Mouse (Mus musculus) CD4-positive helper T cell, adult 2 months (primary cell): ENCODE measurements around the gene Smim24.

Source experiments
- DNase-seq: peaks from one replicate; pipeline ENCODE4 v3.0.0-alpha.2; 2012; ENCODE audit warnings: low read depth, missing footprints, low spot score

Smim24 gene

GRCm38 (mm10) chr10:81389801-81390677, 2.8 kb upstream of the Smim24 start:
- peak; percentile 66 for DNase-seq

- DNase-seq = no peak
Measured at GRCm38 (mm10) chr10:81390678-81390965, 2.2 kb upstream of the Smim24 start.

DNA sequence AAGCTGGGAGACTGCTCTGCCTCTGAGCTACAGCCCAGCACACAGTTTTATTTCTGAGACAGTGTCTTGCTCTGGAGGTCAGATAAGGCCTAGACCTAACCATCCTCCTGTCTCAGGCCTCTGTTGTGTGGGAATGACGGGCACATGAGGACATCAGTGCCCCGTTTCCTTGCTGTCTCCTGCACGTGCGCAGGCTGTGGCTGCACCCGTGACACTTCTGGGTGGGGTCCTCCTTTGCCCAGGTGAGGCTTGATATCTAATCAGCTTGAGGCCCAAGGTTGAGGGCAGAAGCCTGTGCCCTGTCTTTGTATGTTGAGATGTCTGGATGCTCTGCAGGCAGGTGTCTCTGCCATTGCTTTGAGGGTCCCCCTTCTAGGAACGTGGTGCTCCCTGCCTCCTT, 581 bp upstream of the Smim24 start:
- DNase-seq = no peak

- peak; percentile 35 for DNase-seq
Measured at GRCm38 (mm10) chr10:81393456-81394063, 709 bp downstream of the Smim24 start.

- peak; percentile 71 for DNase-seq
Measured at GRCm38 (mm10) chr10:81395127-81395526, 2.3 kb downstream of the Smim24 start.

GRCm38 (mm10) chr10:81395865-81396264, 3.0 kb downstream of the Smim24 start:
- DNase-seq = no peak

DNA sequence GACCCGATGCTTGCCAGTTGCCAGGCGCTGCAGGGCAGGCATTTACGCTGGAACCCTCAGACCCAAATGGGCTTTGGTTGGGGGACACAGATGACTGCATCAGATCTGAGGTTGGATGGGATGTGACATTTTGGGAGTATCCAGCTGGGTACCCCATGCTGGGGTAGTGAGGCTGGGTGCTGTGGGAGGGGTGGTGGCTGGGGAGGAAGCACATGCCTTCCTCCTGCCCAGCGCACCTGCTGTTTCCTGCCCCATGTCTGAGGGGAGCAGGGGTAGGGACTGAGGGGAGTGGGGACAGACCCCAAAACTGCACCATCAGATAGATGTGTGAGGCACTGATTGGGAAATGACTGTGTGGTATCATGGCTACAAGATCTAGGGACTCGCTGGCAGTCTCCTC, 3.9 kb downstream of the Smim24 start:
- DNase-seq = no peak

GRCm38 (mm10) chr10:81399296-81399695, 6.4 kb downstream of the Smim24 start:
- DNase-seq = no peak

GRCm38 (mm10) chr10:81399798-81400308, 7.0 kb downstream of the Smim24 start:
- no peak for DNase-seq

DNA sequence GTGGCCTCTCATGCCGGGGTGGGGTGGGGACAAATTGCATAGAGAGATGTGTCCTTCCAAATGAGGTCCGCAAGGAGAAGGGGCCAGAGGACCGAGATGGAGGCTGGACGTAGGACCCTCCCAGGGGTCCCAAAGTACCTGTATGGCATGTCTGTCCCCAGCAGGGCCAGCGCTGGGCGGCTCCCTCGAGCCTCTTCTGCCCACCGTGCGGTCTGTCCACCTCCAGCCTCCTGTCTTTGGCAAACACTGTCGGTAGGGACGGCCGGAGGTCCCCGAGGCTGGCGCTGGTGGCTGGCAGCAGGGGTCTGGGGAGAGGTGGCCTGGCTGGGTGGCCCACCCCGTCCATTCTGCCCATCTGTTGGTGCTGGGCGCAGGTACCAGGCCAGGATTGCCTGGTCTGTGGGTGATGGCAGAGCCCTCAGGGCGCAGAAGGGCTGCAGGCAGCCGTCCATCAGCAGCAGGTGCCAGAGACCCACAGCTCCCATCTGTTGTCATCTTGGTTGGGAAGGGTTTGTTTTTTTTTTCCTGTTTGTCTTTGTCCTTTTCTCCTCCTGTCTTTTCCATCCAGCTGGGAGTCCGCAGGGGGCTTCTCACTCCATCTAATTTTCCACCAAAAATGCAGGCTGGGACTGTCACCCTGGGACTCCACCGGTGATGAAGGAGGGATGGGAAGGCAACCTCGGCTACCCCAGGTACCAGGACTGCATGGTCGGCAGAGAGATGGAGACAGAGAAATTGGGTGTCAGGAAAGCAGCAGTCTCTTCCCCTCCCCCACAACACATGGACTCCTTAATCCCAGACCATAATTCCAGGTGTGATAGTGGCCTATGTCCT, 7.7 kb downstream of the Smim24 start:
- DNase-seq = no peak

DNA sequence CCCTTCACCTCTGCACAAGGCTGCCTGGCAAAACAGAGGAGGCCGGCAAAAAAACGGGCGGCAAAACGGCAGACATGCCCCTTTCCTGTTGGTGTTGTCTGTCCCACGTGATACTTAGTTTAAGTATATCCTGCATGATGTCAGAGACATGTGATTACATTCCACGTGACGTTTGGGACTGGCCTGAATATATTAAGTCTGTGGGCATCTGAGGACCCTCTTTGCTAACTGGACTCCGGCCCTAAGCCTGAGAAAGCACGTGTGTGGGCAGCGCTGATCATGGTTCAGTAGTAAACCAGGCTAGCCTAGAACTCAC, 8.3 kb downstream of the Smim24 start:
- DNase-seq = no peak

DNA sequence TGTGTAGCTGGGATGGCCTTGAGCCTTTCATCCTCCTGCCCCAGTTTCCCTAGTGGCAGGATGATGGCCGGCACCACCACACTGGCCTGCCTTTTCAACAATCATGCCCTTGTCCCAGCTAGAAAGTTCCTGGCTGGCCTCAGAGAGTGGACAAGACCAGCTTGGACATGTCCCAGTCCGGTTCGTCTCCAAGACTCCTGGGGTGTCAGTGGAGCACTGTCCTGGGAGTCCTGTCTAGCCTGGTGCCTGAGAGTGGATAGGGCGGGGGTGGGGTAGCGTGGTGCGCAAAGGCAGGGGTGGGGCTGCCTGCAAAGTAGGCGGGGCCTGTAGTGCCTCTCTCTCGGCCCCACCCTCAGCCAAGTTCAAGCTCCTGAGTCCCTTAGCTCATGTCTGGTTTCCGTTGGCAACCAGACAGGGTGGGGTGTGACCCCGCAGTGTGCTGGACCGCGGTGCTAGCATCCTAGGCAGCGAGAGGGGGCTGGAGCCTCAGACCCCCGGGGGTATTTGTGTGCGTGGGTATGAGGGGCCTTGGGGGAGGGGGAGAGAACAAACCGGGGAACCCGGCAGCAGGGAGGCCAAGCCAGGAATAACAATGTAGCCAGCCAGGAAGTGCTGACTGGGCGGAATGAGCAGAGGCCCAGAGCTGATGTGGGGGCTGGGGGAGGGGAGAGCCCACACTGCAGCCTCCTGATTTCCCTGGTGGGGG, 8.8 kb downstream of the Smim24 start:
- peak; percentile 71 for DNase-seq

GRCm38 (mm10) chr10:81402227-81402765, 9.4 kb downstream of the Smim24 start:
- no peak for DNase-seq

DNA sequence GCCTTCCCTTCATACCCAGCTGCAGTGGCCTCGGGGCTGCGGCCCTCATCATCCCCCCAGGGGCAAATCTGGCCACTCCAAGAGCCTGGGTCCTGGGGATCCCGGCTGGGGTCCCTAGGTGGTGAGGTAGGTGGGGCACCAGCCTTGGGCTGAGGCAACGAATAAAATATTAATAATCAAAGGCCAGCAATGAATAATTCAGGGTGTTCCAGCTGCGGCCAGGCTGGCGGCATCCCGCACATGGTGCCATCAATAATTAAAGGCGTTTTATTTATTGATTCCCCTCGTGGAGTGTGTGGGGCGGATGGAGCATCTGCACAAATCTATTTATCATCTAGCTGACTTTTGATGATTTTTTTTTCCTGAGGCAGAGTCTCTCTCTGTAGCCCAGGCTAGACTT, 10.7 kb downstream of the Smim24 start:
- DNase-seq = no peak

DNA sequence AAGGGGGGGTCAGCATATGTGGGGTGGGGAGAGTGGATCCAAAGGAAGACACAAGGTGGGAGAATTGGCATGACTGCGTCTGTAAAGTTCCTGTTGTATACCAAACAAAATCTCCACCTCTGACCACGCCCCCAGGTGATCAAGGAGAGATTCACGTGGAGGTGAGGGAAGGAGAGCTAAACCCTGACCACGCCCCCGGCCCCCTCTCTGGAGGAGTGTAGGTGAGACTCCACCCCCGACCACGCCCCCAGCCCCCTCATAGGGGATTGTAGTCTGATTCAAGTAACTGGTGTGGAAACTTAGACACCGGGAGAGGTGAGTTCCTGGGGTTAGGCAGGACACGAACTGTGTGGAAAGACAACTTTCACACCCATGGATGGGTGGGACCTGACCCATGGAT, 11.2 kb downstream of the Smim24 start:
- DNase-seq = peak; percentile 45

DNA sequence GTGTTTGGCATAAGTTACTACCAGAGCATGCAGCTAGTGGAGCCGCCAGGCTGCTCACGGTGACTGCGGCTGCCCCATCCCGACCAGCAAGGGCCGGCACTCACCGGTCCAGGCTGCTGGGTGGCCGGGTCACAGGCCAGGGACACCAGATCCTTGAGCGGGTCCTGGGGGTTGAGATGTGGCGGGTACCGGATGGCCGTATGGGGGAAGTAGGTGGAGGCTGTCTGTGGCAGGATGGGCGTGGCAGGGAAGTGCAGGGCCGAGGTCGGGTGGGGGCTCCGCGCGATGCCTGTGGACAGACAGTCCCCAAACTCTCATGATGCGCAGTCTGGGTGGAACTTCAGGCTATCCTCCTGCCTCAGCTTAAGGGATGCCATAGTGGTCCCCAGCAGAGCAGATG, 11.9 kb downstream of the Smim24 start:
- DNase-seq = peak; percentile 57

DNA sequence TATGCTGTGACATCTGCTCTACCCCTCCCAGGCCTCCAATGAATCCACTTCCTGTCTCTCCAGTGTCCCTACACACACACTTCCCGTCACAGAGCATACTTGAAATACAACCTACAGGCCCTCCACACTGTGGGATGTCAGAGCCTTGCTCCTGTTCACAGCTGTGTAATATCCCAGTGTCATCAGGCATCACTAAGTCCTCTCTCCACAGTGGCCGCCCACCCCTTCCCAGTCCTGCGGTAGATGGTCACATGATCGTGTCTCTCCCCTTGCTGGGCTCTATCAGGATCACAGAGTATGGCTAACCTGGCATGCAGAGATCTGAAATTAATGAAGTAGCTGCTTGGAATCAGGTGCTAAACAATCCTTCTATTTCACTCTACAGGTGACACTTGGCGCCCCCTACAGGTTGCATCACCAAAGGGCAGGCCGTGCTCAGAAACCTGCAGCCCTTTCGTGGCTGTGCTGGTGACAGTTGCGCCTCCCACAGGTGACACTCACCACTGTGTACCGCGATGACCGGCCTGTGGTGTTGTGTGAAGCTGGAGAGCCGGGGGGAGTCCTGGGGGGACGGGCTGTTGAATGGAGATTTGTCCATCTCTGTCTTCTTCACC, 12.8 kb downstream of the Smim24 start:
- peak; percentile 72 for DNase-seq

GRCm38 (mm10) chr10:81406504-81407440, 13.9 kb downstream of the Smim24 start:
- DNase-seq = no peak

DNA sequence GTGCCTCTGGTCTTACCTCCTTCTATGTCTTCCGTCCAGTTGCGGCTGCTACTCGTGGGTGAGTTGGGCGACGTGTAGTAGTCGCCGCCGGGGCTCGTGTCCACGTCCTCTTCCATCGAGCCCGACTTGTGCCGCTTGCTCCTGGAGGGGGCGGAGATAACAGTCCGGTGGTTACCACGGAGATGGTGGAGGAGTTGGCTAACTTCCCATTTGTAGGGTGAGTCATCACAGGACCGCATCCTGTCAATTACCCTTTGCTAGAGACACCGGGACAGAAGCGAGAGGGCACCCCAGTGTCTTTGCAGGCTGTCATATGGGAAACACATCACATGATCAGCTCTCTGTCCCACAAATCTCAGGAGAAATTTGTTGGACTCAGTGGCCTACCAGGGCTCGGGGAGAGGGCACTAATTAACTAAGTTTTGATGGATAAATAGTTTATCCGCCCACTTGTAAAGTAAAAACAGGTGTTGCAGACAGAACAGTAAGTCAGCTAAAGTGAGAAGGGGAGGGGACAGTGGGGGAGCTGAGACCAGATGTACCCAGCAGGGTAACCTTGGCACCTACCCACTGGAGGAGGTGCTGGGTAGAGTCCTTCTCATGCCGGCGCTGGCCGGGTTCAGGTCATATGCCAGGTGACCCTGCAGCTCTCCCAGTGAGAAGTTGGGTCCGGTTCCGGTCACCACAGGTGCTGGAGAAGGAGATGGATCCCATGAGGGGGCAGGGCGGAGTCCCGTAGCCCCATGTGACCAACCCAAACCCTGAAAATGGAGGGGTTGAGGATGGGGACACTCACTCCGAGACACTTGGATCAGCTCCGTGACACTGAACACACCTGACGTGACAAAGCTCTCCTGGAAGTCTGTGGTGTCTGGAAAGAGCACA, 14.9 kb downstream of the Smim24 start:
- DNase-seq = peak; percentile 82
